Mouse (Mus musculus) liver (tissue): ENCODE results near the gene Cgrrf1.

Experiments
- DNase-seq: peaks from one replicate; pipeline ENCODE4 v3.0.0-alpha.2; 2020; ENCODE audit warnings: mixed read lengths

Cgrrf1 gene

DNA sequence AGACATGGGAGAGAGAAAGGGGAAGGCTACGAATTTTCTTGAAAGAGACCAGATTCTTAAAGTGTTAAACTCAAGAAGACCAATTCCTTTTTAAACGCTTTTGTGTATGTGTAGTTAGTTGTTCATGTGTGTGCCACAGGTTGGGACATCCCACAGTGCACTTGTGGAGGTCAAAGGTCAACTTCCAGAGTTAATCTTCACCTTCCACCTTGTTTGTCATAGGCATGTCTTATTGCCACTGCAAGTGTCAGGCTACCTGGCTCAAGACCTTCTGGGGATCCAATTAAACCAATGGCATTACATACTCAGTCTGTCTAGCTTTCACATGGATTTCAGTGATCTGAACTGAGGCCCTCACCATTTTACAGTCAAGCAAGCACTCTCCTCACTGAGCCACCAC is 7.9 kb upstream of the Cgrrf1 start:
- DNase-seq: no peak

DNA sequence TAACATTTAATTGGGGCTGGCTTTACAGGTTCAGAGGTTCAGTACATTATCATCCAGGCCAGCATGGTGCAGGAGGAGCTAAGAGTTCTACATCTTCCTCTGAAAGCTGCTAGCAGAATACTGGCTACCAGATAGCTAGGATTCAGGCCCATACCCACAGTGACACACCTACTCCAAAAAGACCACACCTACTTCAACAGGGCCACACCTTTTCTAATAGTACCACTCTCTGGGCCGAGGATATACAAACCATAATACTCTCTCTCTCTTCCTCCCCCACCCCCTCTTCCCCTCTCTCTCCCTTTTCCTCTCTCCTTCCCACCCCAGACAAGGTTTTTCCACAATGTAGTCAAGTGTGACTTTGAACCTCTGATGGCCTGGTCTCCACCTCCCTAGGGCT is 4.5 kb upstream of the Cgrrf1 start:
- DNase-seq: peak; percentile 29

GRCm38 (mm10) chr14:46831295-46831694 is 630 bp upstream of the Cgrrf1 start:
- no peak for DNase-seq

DNA sequence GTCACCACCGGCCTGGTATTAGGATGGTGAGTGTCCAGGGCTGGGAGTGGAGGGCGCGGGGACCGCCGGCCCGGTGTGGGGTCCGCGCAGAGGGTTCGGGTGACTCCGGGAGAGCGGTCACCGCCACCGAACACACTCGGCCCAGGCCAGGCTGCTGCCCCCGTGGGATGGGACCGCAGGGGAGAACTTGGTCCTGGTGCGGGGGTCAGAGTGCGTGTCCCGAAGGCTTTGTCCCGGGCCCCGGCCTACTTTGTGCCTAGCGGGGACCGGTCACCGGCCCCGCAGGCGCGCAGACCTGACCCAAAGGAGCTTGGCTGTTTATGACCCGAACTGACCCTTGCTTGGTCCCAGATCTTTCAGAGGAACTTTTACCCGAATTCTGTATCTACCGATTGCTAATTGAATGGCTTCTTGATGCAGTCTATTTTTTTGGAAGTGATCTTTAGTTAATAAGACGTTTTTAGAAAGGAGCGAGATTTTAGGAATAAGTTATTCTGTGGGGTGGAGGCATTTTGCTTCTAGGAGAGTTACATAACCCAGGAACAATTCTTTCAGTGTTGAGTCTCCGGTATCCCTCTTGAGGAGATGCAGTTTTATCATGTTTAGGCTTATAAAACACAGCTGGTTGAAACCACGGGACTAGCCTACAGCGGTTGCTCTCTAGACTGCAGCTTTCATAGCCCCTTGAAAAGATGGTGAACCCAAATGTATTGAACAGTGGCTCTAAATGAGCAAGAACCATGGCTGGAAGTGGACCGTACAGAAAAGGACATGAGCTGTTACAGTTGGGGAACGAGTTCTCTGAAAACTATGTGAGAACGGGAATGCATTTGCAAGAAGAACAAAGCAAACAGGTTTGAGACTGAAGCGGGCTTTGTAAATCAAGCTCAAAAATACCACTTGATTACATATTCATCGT is 688 bp downstream of the Cgrrf1 start:
- DNase-seq: peak; percentile 45

DNA sequence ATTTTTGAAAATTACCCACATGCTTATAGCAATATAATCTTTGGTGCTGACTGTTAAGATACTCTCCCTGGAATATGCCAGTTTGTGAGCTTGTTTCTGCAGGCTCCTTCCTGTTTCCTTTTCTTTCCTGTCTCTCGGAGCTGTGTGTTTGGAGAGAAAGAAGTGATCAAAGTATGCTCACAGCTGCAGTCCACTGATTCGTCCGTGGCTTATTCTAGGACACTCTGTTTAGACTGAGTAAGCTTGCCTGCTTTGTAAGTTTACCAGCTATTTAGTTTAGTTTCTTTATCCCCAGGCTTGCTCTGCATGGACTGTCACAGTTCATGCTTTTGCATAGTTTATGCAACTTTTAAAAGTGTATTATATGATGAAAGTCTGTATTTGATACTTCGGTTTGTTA is 7.4 kb downstream of the Cgrrf1 start:
- DNase-seq: no peak

GRCm38 (mm10) chr14:46845706-46846105 is 13.8 kb downstream of the Cgrrf1 start:
- DNase-seq: no peak

DNA sequence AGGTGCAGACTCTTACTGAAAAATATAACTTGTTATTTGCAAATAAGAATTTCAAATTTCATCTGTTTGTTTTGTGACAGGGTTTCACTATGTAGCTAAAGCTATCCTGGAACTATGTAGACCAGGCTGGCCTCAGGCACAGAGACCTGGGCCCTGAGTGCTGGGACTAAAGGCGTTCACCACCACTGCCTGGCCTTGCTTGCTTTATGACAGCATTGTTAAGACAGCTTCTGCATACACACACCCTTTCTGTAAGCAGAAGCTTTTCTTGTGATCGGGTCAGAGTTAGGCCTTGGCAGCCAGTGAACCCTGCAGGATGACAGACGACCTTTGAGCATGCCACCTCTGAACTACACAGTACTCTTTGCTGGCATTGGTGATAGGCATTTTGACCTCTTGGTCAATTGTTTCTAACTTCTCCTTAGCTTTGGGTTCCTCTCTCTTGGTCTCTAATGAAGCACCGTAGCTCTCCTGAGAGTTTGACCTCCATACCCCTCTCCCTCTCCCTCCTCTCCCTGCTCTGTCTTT is 16.2 kb downstream of the Cgrrf1 start:
- no peak for DNase-seq

DNA sequence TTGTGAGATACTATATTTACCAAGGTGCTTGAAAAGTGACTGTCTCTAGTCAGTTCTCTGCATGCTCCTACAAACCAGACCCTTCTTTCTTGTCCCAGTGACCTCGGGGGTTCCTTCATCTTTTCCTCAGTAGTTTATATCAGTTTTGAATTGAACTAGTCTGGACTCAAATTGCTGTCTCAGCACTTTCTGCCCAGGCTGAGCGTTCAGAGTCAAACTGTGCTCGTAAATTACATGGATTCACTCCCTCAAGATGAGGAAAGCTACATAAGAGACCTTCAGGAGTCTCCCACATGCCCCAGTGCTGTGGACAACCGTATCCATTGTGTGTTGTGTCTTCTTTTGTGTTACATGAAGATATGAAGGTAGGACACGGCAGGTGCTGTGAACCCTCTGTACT is 16.8 kb downstream of the Cgrrf1 start:
- no peak for DNase-seq

GRCm38 (mm10) chr14:46849769-46850168 is 17.8 kb downstream of the Cgrrf1 start:
- DNase-seq: no peak

- DNase-seq: no peak
Observed at GRCm38 (mm10) chr14:46853677-46854076, 21.8 kb downstream of the Cgrrf1 start.

DNA sequence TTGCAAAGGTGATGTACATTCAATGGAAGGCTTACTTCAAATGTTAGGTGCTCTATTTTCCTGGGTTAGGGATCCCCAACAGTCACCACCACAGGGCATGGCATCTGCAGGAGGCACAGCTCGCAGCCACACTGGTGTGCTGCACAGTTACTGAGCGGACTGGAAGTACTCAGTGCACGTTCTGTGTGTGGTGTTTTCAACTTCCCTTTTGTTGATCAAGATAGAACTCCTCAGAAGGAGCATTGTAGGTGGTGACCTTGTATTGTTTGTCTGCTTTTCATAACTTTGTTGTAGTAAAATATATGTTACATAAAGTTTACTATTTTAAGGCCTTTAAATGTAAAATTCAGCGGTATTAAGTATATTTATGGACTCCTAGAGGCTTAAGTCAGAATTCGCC is 31.0 kb downstream of the Cgrrf1 start:
- no peak for DNase-seq

DNA sequence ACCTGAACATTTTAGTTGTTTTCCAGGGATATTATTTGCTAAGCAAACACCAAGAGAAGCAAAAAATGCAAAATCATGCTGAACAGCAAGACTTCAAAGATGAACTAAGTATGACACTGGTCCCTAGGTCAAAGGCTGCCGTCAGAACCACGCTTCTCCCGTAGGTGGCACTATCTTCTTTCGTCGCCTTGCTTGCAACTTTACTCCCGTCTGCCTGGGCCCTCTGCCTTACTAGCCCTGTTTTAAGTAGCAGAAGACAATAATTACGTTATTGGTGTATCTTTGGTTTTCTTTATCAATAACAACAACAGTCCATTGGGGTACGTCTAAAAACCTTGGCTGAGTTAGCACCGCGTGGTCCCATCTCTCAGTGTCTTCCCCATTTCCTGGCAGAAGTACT is 49.0 kb downstream of the Cgrrf1 start:
- DNase-seq: peak; percentile 37

DNA sequence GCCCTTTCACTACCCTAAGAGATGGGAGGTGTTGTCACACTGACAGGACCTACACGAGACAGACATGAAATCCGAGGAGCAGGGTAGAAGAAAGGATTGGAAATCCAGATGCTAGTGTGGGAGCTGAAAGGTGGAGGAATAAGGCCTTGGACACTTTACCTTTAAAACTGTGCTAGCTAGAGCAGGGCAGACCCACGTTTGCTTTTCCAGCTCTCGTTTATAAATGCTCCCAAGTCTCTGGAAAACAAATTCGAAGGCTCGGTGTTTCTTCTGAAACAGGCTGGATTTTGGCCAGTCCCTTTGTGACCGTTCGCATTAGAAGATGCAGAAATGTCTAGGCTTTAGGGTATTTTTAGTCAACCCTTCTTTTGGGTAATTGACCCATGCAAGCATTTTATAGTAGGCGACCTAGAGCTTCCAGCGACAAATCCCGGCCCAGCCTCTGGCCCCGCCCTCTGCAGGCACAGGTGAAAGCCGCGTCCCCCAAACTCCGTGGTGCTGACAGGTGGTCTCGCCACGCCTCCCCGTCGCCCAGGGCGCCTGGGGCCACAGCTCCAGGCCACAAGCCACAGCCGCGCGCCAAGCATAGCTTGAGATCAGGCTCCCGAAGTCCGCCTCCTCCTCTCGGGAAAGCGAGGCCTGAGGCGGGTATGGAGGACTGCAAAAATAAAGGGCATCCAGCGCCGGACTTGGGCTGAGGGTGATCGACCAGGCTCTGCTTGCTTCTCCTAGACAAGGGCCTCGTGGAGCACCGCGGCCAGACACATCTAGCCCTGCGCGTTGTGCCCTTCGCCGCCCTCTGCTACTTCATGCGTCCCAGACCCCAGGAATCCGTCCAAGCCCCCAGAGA is 49.9 kb downstream of the Cgrrf1 start:
- peak; percentile 9 for DNase-seq

GRCm38 (mm10) chr14:46882431-46883067 is 50.6 kb downstream of the Cgrrf1 start, which contains the start of gene Samd4:
Gene Samd4, plus strand, starts transcription at chr14:46882854.
- DNase-seq: peak; percentile 71

DNA sequence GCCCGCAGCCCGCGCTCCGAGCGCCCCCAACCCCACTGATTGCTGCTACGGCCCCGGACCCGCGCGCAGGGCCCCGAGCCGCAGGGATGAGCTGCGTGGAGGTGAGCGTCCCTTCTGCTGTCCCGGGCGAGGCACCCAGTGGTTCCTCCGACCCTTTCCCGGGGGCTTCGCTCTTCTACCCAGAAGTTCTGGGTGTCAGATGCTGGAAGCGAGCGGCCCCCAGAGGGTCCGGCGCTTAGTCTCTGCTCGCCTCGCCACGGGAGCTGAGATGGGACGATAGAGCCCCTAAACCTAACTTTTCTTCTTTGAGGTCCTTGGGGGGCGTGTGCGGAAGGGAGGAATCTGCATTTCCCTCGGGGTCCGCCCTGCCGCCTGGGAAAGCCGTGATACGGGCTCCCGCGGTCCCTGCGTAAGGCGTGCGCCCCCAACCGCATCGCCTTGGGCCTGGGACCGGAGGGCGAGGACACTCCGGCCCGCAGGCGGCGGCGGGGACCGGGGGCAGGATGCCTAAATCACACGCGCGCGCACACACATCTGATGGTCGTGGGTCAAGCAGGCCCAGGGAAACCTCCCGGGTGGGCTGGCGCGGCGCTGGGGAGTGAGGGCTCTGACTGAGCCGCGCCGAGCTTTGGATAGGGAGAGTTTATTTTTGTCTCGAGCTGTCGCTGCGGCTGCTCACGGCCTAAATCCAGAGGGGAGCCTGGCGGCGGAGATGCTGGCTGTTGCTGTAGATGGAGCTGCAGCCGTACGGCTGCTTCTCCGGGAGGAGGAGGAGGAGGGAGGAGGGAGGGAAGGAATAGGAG is 51.3 kb downstream of the Cgrrf1 start:
- peak; percentile 39 for DNase-seq

GRCm38 (mm10) chr14:46883871-46884441 is 52.0 kb downstream of the Cgrrf1 start:
- DNase-seq: peak; percentile 38

- DNase-seq: peak; percentile 48
Observed at GRCm38 (mm10) chr14:46884701-46885428, 52.9 kb downstream of the Cgrrf1 start.

DNA sequence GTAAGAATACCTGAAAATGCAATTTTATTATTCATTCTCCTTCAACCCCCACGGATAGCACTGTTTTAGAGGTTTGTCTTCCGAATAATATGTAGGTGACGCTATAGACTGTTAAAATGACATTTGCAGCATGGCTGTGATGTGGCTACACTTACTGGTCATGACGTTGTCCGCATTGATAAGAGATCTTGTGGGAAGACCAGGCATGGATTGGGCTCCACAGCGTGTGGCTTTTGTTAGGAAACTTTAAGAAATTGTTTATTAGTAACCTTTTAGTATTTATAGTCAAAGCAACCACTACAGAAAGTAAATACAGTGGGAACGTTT is 53.5 kb downstream of the Cgrrf1 start:
- no peak for DNase-seq

DNA sequence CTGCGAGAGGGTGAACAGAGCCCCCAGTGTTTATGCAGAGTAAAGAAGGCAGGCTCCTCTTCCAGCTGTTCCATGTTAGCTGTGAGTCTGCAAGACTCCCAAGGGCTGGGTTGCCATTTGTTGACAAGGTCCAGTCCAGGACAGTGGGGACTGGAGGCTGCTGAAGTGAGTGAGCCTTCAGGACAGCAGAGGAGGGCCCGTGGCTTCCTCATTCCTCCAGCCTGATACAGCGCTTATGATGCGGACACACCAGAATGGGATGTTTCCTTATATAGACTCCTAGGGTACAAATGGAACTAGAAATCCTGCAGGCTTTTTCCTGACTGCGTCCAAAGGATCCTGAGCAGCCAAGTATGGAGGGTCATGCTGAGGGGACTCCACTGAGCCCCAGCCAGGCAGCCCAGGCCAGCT is 54.0 kb downstream of the Cgrrf1 start:
- peak; percentile 4 for DNase-seq

DNA sequence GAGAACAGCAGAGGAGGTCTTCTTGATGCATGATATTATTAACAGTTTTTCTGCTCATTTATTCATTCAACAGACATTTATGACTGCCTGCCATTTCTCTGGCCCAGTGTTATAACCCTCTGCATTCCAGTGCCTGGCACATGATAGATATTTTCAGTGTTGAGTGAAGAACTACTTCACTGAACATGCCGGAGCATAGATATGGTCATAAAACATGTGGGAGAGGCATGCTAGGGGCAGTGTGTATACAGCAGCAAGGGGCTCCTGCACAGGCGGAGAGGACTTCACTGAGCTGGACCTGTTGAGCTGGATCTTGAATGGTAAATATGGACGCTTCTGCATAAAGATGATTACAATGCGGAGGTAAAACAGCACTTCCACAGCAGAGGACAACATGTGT is 57.2 kb downstream of the Cgrrf1 start:
- DNase-seq: no peak

DNA sequence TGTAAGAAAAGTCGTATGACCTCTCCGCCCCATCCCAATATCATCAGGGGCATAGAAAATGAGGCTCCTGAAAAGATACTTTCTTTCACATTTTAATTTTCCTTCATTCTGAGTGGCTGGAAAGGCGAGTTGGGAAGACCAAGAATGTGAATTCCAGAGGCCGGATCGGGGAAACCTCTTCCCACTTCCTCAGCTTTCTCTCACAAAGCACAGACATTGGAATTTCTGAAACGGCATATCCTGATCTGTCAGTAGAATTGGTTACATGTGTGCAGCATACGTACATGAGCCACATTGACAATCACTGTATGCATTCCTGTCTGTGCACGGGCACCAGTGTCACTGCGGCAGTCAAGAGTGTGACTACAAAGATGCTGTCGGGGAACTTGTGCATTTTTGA is 62.0 kb downstream of the Cgrrf1 start:
- no peak for DNase-seq
